Mouse (Mus musculus) myocyte (in vitro differentiated cells): ENCODE data around the gene Trabd2b. TPM values are rescaled to one million over a fixed set of nuclear protein-coding genes. Genes with fewer than 3 reads are reported as not detected.

Experiments used
- H3K27me3 ChIP-seq: one replicate; pipeline ENCODE4 v1.6.1; 2011; ENCODE audit not compliant: control insufficient read depth, insufficient read depth, insufficient read length
- H3K36me3 ChIP-seq: one replicate; pipeline ENCODE4 v1.6.1; 2011; ENCODE audit not compliant: control insufficient read depth, insufficient read depth
- H3K4me2 ChIP-seq: one replicate; pipeline ENCODE4 v1.6.1; 2011; ENCODE audit warnings: low read depth, control low read depth
- H3K4me3 ChIP-seq: one replicate; pipeline ENCODE4 v1.5.1; 2011; ENCODE audit warnings: mild to moderate bottlenecking, control low read depth, moderate library complexity
- H3K79me2 ChIP-seq: one replicate; pipeline ENCODE4 v1.6.1; 2011; ENCODE audit not compliant: control insufficient read depth, insufficient read depth
- H3ac ChIP-seq: one replicate; pipeline ENCODE4 v1.6.1; 2011; ENCODE audit not compliant: control insufficient read depth, insufficient read length
- CEBPB ChIP-seq: IDR thresholded peaks from 2 replicates; pipeline ENCODE4 v1.6.1; 2011; ENCODE audit warnings: mild to moderate bottlenecking, moderate library complexity; ENCODE audit not compliant: poor library complexity, insufficient read depth, severe bottlenecking
- E2F4 ChIP-seq: IDR thresholded peaks from one replicate; pipeline ENCODE4 v1.6.1; 2011; ENCODE audit warnings: mild to moderate bottlenecking, control low read depth, moderate library complexity; ENCODE audit not compliant: insufficient read depth
- MAX ChIP-seq: IDR thresholded peaks from one replicate; pipeline ENCODE4 v1.6.1; 2011; ENCODE audit warnings: low read depth, mild to moderate bottlenecking, control low read depth
- MYOD1 ChIP-seq, 3 experiments: IDR thresholded peaks; one replicate each; pipeline ENCODE4 v1.6.1; 2011; ENCODE audit warnings: control low read depth in 2 of 3, low read depth in 2 of 3, mild to moderate bottlenecking in 2 of 3, moderate library complexity in 1 of 3; ENCODE audit not compliant: insufficient read length in 2 of 3, control insufficient read depth in 1 of 3
- MYOG ChIP-seq, 3 experiments: IDR thresholded peaks; one replicate each; pipeline ENCODE4 v1.6.1; 2011; ENCODE audit warnings: control low read depth in 2 of 3, low read depth in 2 of 3, mild to moderate bottlenecking in 2 of 3; ENCODE audit not compliant: insufficient read length in 2 of 3, control insufficient read depth in 1 of 3, insufficient read depth in 1 of 3
- POLR2A ChIP-seq: IDR thresholded peaks from one replicate; pipeline ENCODE4 v1.6.1; 2011; ENCODE audit warnings: low read depth, mild to moderate bottlenecking, control low read depth, moderate library complexity; ENCODE audit not compliant: insufficient read length
- POLR2AphosphoS2 ChIP-seq: IDR thresholded peaks from one replicate; pipeline ENCODE4 v1.6.1; 2011; ENCODE audit warnings: low read depth, control low read depth; ENCODE audit not compliant: insufficient read length
- REST ChIP-seq: IDR thresholded peaks from one replicate; pipeline ENCODE4 v1.6.1; 2011; ENCODE audit warnings: mild to moderate bottlenecking, control low read depth, moderate library complexity; ENCODE audit not compliant: insufficient read depth, insufficient read length
- SRF ChIP-seq: IDR thresholded peaks from one replicate; pipeline ENCODE4 v1.6.1; 2011; ENCODE audit warnings: low read depth; ENCODE audit not compliant: control insufficient read depth, insufficient read length
- TCF12 ChIP-seq: IDR thresholded peaks from one replicate; pipeline ENCODE4 v1.6.1; 2011; ENCODE audit warnings: mild to moderate bottlenecking, control low read depth; ENCODE audit not compliant: poor library complexity, insufficient read depth, severe bottlenecking
- TCF3 ChIP-seq: IDR thresholded peaks from one replicate; pipeline ENCODE4 v1.6.1; 2011; ENCODE audit warnings: low read depth, control low read depth; ENCODE audit not compliant: insufficient read length
- USF1 ChIP-seq: IDR thresholded peaks from one replicate; pipeline ENCODE4 v1.6.1; 2011; ENCODE audit warnings: low read depth, mild to moderate bottlenecking, control low read depth, moderate library complexity
- polyA plus RNA-seq: library from polyadenylated mRNA; unstranded; fragments of >200 nt; fragmentation: generic; extraction: Trizol; gene quantifications from one replicate; pipeline ENCODE4 v1.2.1, GENCODE M21; 2012; ENCODE audit warnings: missing spikeins

Gene Trabd2b
- polyA plus RNA-seq, 1 experiment: 0.79 TPM

DNA sequence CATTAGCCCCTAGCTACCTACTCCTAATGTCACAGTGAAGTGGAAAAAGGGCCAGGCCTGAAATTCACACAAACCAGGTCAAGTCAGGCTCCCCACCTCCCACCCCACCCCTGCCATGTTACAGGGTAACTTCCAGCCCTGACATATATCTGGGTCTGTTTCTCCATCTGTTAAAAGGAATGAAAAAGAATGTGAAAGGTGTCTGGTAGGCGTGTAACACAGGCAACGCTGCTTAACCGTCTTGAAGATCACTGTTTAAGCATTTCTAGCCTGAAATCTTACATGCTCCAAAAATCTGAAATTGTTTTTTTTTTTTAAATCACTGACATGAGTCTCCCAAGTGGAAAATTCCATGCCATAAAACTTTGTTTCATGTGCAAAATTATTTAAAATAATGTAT lies 69.8 kb downstream of the Trabd2b start:
- no peak overlapping the region for H3ac ChIP-seq
- no peak overlapping the region for H3K4me2 ChIP-seq
- TF ChIP-seq TCF3 (no peak), MAX (no peak), REST (no peak), TCF12 (no peak), POLR2A (no peak), MYOG (IDR thresholded peaks at IDR 0.05; ENCODE audit: control insufficient read depth in 1 of 3, insufficient read depth in 1 of 3, insufficient read length in 2 of 3, low read depth in 2 of 3) (no peak), SRF (no peak), E2F4 (no peak), MYOD1 (IDR thresholded peaks at IDR 0.05; ENCODE audit: control insufficient read depth in 1 of 3, insufficient read length in 2 of 3, low read depth in 2 of 3) (no peak), USF1 (no peak), CEBPB (no peak)
- H3K79me2 ChIP-seq: no peaks in the 10 kb centered on the region
- H3K36me3 ChIP-seq: no peaks in the 10 kb centered on the region
- H3K4me3 ChIP-seq: no peak overlapping the region
- H3K27me3 ChIP-seq: peaks cover 22% of the 10 kb centered on the region

DNA sequence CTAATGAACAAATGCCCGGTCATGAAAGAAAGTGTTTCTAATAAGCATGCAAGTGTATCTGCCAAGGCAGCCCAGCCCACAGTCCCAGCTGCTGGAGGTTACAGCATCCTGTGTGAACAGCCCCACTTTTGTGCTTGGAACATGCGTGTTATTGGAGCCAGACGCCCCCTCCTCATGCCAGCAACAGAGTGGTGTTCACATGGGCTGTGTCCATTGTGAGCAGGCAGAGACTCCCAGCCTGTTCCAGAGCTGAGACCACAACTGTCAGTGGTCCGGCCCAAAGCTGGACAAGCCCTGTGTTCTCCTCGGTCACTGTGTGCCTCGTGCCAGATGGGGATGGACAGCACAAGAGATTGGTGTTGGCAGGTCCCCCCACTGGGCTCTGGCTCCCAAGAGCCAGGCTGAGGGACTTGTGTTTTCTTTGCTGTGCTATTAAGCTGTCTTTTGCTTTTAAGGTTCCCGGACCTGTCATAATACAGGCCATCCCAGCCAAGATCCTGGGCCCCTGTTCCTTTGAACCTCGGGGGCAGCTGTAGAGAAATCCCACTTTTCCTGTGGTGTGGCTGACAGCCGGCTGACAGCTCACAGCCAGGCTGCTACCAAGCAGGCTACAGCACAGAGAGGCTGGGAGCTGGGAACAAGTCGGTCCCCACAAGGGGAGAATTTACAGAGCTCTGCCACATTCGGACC lies 70.7 kb downstream of the Trabd2b start:
- no peak overlapping the region for H3K4me2 ChIP-seq
- H3ac ChIP-seq: no peak overlapping the region
- no peaks in the 10 kb centered on the region for H3K79me2 ChIP-seq
- no peak for TF ChIP-seq CEBPB
- TF ChIP-seq MAX: no peak
- TF ChIP-seq REST: no peak
- no peak for TF ChIP-seq USF1
- TF ChIP-seq TCF3: no peak
- TF ChIP-seq POLR2A: no peak
- no peak for TF ChIP-seq SRF
- no peak for TF ChIP-seq MYOG (IDR thresholded peaks at IDR 0.05; ENCODE audit: control insufficient read depth in 1 of 3, insufficient read depth in 1 of 3, insufficient read length in 2 of 3, low read depth in 2 of 3)
- no peak for TF ChIP-seq MYOD1 (IDR thresholded peaks at IDR 0.05; ENCODE audit: control insufficient read depth in 1 of 3, insufficient read length in 2 of 3, low read depth in 2 of 3)
- no peak for TF ChIP-seq TCF12
- no peak for TF ChIP-seq E2F4
- no peak for TF ChIP-seq POLR2AphosphoS2
- H3K4me3 ChIP-seq: no peak overlapping the region
- H3K27me3 ChIP-seq: peaks cover 22% of the 10 kb centered on the region
- no peaks in the 10 kb centered on the region for H3K36me3 ChIP-seq

DNA sequence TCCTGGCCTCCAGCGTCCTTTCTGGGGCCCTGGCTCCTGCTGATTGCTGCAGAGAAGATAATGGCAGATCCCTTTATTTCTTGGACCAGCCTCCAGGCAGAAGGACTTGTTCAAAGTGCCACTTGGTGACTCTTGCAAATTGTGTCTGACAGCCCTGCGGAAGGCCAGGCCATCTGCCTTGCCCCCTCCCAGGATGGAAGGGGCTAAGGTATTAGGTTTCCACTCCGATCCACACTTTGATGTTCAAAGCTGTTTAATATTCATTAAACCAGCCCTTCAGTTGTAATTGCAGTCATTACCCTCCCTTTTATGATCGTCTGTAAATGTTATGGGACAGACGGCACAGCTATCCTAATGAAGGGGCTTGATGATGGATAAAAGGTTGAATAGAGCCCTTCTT lies 75.0 kb downstream of the Trabd2b start:
- Histone ChIP-seq H3K27me3 (peaks cover 22% of the 10 kb centered on the region), H3ac (no peak overlapping the region), H3K36me3 (no peaks in the 10 kb centered on the region), H3K4me2 (no peak overlapping the region), H3K4me3 (no peak overlapping the region), H3K79me2 (no peaks in the 10 kb centered on the region)
- TF ChIP-seq POLR2AphosphoS2 (no peak), MYOD1 (IDR thresholded peaks at IDR 0.05; ENCODE audit: control insufficient read depth in 1 of 3, insufficient read length in 2 of 3, low read depth in 2 of 3) (no peak), TCF12 (no peak), E2F4 (no peak), SRF (no peak), USF1 (no peak), TCF3 (no peak), CEBPB (no peak), MAX (no peak)

- H3K4me3 ChIP-seq: no peak overlapping the region
- peaks cover 22% of the 10 kb centered on the region for H3K27me3 ChIP-seq
- no peak overlapping the region for H3K4me2 ChIP-seq
- no peaks in the 10 kb centered on the region for H3K36me3 ChIP-seq
- H3ac ChIP-seq: no peak overlapping the region
- no peaks in the 10 kb centered on the region for H3K79me2 ChIP-seq
- TF ChIP-seq MAX (no peak), USF1 (no peak), TCF3 (no peak)
These were observed 77.6 kb downstream of the Trabd2b start for GRCm38 (mm10) chr4:114484173-114484572.

DNA sequence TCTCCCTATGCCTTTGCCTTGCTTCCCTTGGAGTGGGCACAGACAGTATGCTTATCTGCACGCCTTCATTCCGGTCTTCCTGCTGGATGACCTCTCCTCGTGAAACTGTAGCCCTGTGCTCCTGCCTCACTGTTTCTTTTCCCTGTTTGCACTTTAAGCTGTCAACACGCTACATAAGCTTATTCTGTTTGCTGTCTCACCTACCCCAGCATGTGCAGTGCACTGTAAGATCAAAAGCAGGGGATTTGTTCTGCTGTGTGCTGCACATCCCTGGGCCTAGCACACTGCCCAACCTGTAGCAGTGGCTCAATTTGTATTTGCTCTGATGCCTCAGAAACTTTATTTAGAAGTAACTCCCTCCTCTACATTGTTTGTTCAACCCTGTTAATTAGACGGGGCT lies 79.5 kb downstream of the Trabd2b start:
- H3ac ChIP-seq: no peak overlapping the region
- H3K27me3 ChIP-seq: peaks cover 4% of the 10 kb centered on the region
- H3K36me3 ChIP-seq: no peaks in the 10 kb centered on the region
- no peaks in the 10 kb centered on the region for H3K79me2 ChIP-seq
- no peak overlapping the region for H3K4me2 ChIP-seq
- TF ChIP-seq POLR2AphosphoS2: no peak
- no peak for TF ChIP-seq MYOG (IDR thresholded peaks at IDR 0.05; ENCODE audit: control insufficient read depth in 1 of 3, insufficient read depth in 1 of 3, insufficient read length in 2 of 3, low read depth in 2 of 3)
- TF ChIP-seq MYOD1 (IDR thresholded peaks at IDR 0.05; ENCODE audit: control insufficient read depth in 1 of 3, insufficient read length in 2 of 3, low read depth in 2 of 3): no peak
- no peak for TF ChIP-seq USF1
- TF ChIP-seq MAX: no peak
- TF ChIP-seq POLR2A: no peak
- TF ChIP-seq REST: no peak
- TF ChIP-seq TCF12: no peak
- TF ChIP-seq TCF3: no peak
- no peak for TF ChIP-seq CEBPB
- TF ChIP-seq E2F4: no peak
- no peak for TF ChIP-seq SRF
- no peak overlapping the region for H3K4me3 ChIP-seq
